Mouse (Mus musculus) c-Kit-negative CD71-positive TER-119-positive erythroid progenitor cells, embryonic 14.5 days (primary cell): Measurements from ENCODE around the gene Tet2.

Source experiments
- DNase-seq: peaks from one replicate; pipeline ENCODE4 v3.0.0-alpha.2; 2013; ENCODE audit warnings: low read depth, low spot score

The Tet2 gene

GRCm38 (mm10) chr3:133459174-133459573 lies 85.8 kb downstream of the Tet2 start:
- DNase-seq = no peak

DNA sequence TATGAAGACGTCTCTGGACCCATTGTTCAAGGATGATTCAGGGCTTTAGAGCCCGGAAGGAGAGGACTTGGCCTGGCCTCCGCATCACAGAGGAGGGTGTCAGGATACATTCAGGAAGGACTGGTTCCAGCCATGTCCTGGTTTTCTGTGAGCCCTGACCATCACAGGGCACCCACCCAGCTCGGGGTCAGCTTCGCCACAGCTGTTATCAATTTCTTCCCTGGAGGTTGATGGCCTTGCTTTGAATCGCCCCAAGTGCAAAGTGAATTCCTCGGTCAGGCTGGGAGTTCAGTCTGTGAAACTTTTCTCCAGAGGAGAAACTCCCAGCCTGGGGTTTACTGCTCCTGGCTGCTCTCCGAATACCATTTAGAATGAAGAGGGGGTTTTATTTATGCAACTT lies 91.0 kb downstream of the Tet2 start:
- no peak for DNase-seq

- no peak for DNase-seq
Measured at GRCm38 (mm10) chr3:133436919-133437320, 108.0 kb downstream of the Tet2 start.

DNA sequence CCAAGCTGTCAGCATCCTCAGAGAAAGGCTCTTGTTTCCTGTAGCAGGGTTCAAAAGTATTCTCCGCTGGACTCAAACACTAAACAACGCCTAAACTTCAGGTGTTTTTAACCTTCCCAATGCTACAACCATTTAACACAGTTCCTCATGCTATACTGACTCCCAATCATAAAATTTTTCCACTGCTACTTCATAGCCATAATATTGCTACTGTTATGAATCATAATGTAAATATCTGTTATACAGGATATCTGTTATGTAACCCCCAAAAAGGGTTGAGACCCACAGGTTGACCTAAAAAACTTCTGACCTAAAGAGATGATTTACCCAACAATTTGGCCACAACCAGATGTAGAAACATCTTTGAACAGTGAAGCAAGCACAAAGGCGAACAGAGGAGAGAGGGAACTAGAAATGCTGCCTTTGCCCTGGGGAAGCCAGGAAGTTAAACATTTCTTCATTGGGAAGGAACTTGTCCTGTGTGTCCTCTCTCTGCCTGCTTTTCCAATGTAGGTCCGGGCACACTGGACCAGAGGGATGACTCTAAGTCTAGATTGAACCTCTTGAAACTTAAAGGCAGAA lies 108.6 kb downstream of the Tet2 start:
- DNase-seq = no peak

GRCm38 (mm10) chr3:133435774-133436148 lies 109.2 kb downstream of the Tet2 start:
- no peak for DNase-seq

DNA sequence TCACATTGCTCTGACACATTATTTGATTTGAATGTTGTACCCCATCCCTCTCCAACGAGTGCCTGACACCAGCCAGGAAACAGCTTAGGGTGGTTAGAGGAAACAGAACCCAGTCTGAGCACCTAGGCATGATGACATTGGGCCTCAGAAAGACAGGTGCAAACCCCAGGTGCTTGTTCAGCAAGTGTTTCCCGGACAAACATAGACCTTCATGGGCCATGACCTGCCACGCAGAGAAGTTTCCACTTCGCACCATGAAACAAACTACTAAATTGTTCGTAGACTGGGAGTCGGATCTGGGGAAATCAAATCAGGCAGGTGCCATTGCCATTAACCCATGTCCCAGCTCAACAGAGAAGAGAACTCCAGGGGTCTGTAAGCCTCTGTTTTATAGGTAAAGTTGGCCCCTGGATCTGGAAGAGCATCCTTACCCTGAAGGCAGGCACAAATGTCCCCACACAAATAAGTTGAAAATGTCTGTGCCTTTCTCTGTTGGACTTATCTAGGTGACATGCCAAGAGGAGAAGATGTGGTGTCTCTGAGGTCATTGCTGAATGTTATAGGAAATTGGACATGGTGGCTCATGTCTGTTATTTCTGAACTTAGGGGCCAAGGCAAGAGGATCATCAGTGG lies 109.7 kb downstream of the Tet2 start:
- DNase-seq = no peak

DNA sequence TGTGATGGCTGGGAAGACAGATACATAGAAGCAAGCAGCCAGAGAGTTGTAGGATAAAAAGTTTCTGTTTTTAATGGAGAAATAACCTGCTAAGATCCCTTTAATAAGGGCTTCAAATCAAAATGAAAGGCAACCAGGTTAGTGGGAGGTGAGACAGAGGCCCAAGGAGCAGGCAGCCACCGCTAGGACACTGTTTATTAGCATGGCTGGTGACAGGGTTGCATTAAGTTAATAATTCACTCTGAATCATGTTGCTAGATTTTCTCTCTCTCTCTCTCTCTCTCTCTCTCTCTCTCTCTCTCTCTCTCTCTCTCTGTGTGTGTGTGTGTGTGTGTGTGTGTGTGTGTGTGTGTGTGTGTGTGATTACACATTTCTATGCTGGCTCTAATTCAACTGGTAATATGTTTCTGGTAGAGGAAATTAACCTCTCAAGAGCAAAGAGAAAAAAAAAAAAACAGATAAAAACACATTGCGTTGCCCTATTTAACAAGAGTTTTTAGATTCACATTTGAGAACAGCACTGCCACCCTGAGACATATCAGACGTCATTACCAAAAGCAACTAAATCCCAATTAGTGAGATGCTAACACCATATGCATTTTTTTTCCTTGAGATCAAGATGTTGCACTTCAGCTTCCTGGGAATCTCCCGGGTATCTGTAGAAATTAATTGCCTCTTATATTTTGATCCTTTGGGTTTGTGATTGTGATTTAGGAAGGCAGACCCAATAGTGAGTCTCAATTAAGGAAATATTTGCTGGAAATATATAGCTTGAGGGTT lies 115.4 kb downstream of the Tet2 start:
- no peak for DNase-seq

DNA sequence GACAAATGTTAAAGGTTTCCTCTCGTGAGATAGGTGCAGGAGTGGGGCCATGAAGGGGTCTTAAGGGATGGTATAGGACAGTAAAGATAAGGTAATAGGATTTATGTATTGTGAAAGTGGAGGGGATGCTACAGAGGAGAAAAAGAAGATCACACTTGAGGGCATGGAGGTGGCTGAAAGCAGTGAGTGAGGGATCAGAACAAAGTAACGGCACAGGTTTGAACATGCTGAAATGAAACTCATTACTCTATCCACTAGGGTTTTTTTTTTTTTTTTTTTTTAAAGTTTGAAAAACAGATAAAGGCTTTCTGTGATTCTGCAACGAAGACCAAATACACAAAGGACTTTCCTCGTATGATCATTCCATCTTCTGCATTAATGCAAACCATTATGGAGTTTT lies 116.9 kb downstream of the Tet2 start:
- no peak for DNase-seq

- no peak for DNase-seq
Measured at GRCm38 (mm10) chr3:133423073-133423472, 121.9 kb downstream of the Tet2 start.

- no peak for DNase-seq
Measured at GRCm38 (mm10) chr3:133414747-133415146, 130.2 kb downstream of the Tet2 start.
